8 mouse cellular contexts compared by ENCODE assay signal in genomic region chr1:182115651-182116408, GRCm38 (mm10). TPM values are rescaled to one million over a fixed set of nuclear protein-coding genes. Genes with fewer than 3 reads are reported as not detected.
DNase-seq lines count a peak whose midpoint lies in the region; ATAC-seq and TF ChIP-seq lines count a peak whose summit lies in the region.

No protein-coding gene starts in this region.

- no peak overlapping the region for H3K9ac ChIP-seq in limb, embryonic 12.5 days (replicated peaks)

- 0 out of 2 replicates have a peak, but pooled peaks cover 6% of the 10 kb centered on the region for H3K27me3 ChIP-seq in limb, embryonic 12.5 days
- H3K27me3 ChIP-seq in testis, adult 2 months (ENCODE audit: control insufficient read depth, insufficient read depth, low read length) = no peaks in the 10 kb centered on the region

- no peak overlapping the region for H3K27ac ChIP-seq in gastrocnemius, adult 2 months
- no peak overlapping the region for H3K27ac ChIP-seq in limb, embryonic 12.5 days
- H3K27ac ChIP-seq in testis, adult 2 months (ENCODE audit: control insufficient read depth, insufficient read depth, low read depth, low read length) = no peak overlapping the region

- peaks cover 25% of the 10 kb centered on the region for H3K4me1 ChIP-seq in limb, embryonic 12.5 days (replicated peaks)
- H3K4me1 ChIP-seq in testis, adult 2 months (ENCODE audit: control insufficient read depth, insufficient read depth, low read length) = no peaks in the 10 kb centered on the region

- peak; percentile 62 for TF ChIP-seq CTCF in gastrocnemius, adult 2 months (IDR thresholded peaks at IDR 0.05)
- peak; percentile 48; the same call in 1 of the 2 replicates for TF ChIP-seq CTCF in testis, adult 2 months (IDR thresholded peaks at IDR 0.05; ENCODE audit: control insufficient read depth, insufficient read depth, insufficient replicate concordance, low read depth, low read length)

- no peaks in the 10 kb centered on the region for H3K36me3 ChIP-seq in limb, embryonic 12.5 days
- H3K36me3 ChIP-seq in testis, adult 2 months (ENCODE audit: control insufficient read depth, insufficient read depth, low read length) = no peaks in the 10 kb centered on the region

- TF ChIP-seq POLR2A in testis, adult 2 months (IDR thresholded peaks at IDR 0.05; ENCODE audit: control insufficient read depth, low read depth, low read length) = no peak

- no peak overlapping the region for H3K4me2 ChIP-seq in limb, embryonic 12.5 days

- ATAC-seq in limb, embryonic 12.5 days (ENCODE audit: insufficient number of reproducible peaks, insufficient read depth, low FRiP score, low TSS enrichment, low read depth) = peak; percentile 72
- no peak for ATAC-seq in erythroid progenitor cell, adult 5-6 weeks (replicated peaks; ENCODE audit: low FRiP score, poor library complexity, severe bottlenecking)

- no peaks in the 10 kb centered on the region for H3K9me3 ChIP-seq in limb, embryonic 12.5 days

- peak; percentile 40 to 65 for DNase-seq in heart, postnatal 14 days
- no peak for DNase-seq in heart, adult 11 months
- DNase-seq in 3T3-L1 (ENCODE audit: low read depth, low spot score) = peak; percentile 73
- DNase-seq in adrenal gland, postnatal 25 days = peak; percentile 37
- peak; percentile 64 for DNase-seq in gastrocnemius, adult 2 months

- 38% methylated on average over 7 of the region's 7 CpGs for WGBS in limb, embryonic 12.5 days

- peak overlapping the region; percentile 18; the same call in 1 of the 2 replicates for H3K4me3 ChIP-seq in gastrocnemius, adult 2 months
- H3K4me3 ChIP-seq in limb, embryonic 12.5 days (replicated peaks) = no peak overlapping the region
- no peak overlapping the region for H3K4me3 ChIP-seq in testis, adult 2 months (ENCODE audit: control insufficient read depth, low read depth, low read length)

- intact Hi-C loops in heart, postnatal 14 days (cut with DNase I) = loop anchor here (1.0 to 10.0 kb wide), 3 partner anchors 97 to 391 kb away; partner anchors contain the start of gene Enah
- intact Hi-C loops in gastrocnemius, adult 2 months (cut with DNase I) = loop anchor here (1.0 kb wide), 1 partner anchor 227 kb away; no protein-coding TSS in a partner anchor

RNA-seq across cellular contexts. Expression of gene Srp9, which starts 8.7 kb away (rescaled TPM):
- total RNA-seq in heart, postnatal 14 days (2021) = 10 to 100 TPM; 42.6 to 46.6 TPM
- total RNA-seq in adrenal gland, postnatal 25 days (2021) = 50.7 and 60.9 TPM in 2 replicates
- total RNA-seq in gastrocnemius, adult 2 months (2021) = 10 to 100 TPM; 41.1 to 44.9 TPM
- 176 and 183 TPM in 2 replicates for polyA plus RNA-seq in limb, embryonic 12.5 days (2016; fragmentation: Nextera tagmentation; extraction: Ambion mirVana)
- polyA plus RNA-seq in testis, adult 2 months (2012; rRNA removed) = 96.3 and 98.7 TPM in 2 replicates
- total RNA-seq in erythroid progenitor cell, adult 5-6 weeks (2015; ENCODE audit: low replicate concordance) = 54.5 and 62.7 TPM in 2 replicates
- 24.2 and 58.1 TPM in 2 replicates for total RNA-seq in erythroid progenitor cell, adult 5-6 weeks (2017; ENCODE audit: low replicate concordance)

RNA-seq across cellular contexts. Expression of gene Vmn1r1, which starts 48.5 kb away (rescaled TPM):
- total RNA-seq in heart, postnatal 14 days (2021) = not detected
- not detected in 2 replicates for total RNA-seq in adrenal gland, postnatal 25 days (2021)
- total RNA-seq in gastrocnemius, adult 2 months (2021) = not detected
- polyA plus RNA-seq in limb, embryonic 12.5 days (2016; fragmentation: Nextera tagmentation; extraction: Ambion mirVana) = not detected in 2 replicates
- polyA plus RNA-seq in testis, adult 2 months (2012; rRNA removed) = not detected in 2 replicates
- not detected in 2 replicates for total RNA-seq in erythroid progenitor cell, adult 5-6 weeks (2015; ENCODE audit: low replicate concordance)
- total RNA-seq in erythroid progenitor cell, adult 5-6 weeks (2017; ENCODE audit: low replicate concordance) = not detected in 2 replicates
